Comparison of ENCODE assay signal across 16 mouse cellular contexts in the genomic region with DNA sequence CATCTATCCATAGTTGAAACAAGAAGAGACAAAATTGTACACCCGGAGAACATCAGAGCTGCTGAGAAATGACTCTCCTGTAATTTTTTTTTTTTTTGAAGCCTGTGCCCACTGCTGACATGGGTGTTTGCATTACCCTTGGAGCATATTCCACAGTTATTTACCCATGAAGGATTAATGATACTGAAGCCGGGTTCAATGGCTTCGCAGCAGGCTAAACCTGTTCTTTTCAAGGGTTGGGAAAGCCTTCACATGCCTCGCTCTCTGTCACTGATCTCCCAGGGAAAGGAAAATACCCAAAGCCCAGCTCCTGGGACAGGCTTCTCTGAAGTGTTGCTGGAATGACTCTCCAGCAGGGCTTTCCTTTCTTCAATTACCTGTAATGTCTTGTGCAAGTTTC. TPM values are rescaled to one million over a fixed set of nuclear protein-coding genes. Genes with fewer than 3 reads are reported as not detected.
DNase-seq lines count a peak whose midpoint lies in the region; ATAC-seq and TF ChIP-seq lines count a peak whose summit lies in the region.
"Had no signal": no experiment of that assay in that cellular context is flagged by ENCODE, and none has a peak within 500 bp of the region (broad histone marks: within the 10 kb centered on the region; RNA-seq: fewer than 3 reads in every experiment).

No protein-coding gene starts in this region.

- no peaks in the 10 kb centered on the region; the same call in 1 of the 2 replicates for H3K4me1 ChIP-seq in embryonic facial prominence, embryonic 11.5 days (ENCODE audit: control insufficient read depth, insufficient read depth, low read length)
- peaks cover 31% of the 10 kb centered on the region for H3K4me1 ChIP-seq in embryonic facial prominence, embryonic 10.5 days
- 0 out of 2 replicates have a peak, but pooled peaks cover 9% of the 10 kb centered on the region for H3K4me1 ChIP-seq in kidney, embryonic 14.5 days (ENCODE audit: control insufficient read depth, insufficient read depth, low read length)
- peaks cover 5% of the 10 kb centered on the region; the same call in 1 of the 2 replicates for H3K4me1 ChIP-seq in lung, embryonic 14.5 days (ENCODE audit: insufficient read depth)
- H3K4me1 ChIP-seq: midbrain, embryonic 15.5 days had no signal

- no peak overlapping the region for H3K27ac ChIP-seq in embryonic facial prominence, embryonic 11.5 days (replicated peaks; ENCODE audit: low read depth, low read length)
- H3K27ac ChIP-seq in embryonic facial prominence, embryonic 10.5 days (replicated peaks), result no peak overlapping the region
- H3K27ac ChIP-seq in kidney, embryonic 14.5 days (ENCODE audit: low read depth, low read length), result peak overlapping the region; percentile 77; the same call in 1 of the 2 replicates
- peak overlapping the region; percentile 71; the same call in 1 of the 2 replicates for H3K27ac ChIP-seq in lung, embryonic 14.5 days (ENCODE audit: low read depth)
- H3K27ac ChIP-seq: gastrocnemius, adult 2 months; liver, embryonic 12.5 days; midbrain, embryonic 15.5 days had no signal

- TF ChIP-seq CTCF in lung, embryonic 14.5 days (IDR thresholded peaks at IDR 0.05; ENCODE audit: low read depth), result no peak

- WGBS in embryonic facial prominence, embryonic 11.5 days, result 84% methylated on average over 4 of the region's 4 CpGs
- WGBS in embryonic facial prominence, embryonic 10.5 days, result 90% methylated on average over 4 of the region's 4 CpGs
- WGBS in kidney, embryonic 14.5 days, result 78% methylated on average over 4 of the region's 4 CpGs
- 59% methylated on average over 4 of the region's 4 CpGs for WGBS in lung, embryonic 14.5 days

- no peak overlapping the region for H3K4me2 ChIP-seq in embryonic facial prominence, embryonic 11.5 days (ENCODE audit: low read depth, low read length)
- H3K4me2 ChIP-seq in kidney, embryonic 14.5 days (replicated peaks; ENCODE audit: low read depth, low read length), result no peak overlapping the region
- no peak overlapping the region for H3K4me2 ChIP-seq in lung, embryonic 14.5 days
- H3K4me2 ChIP-seq: liver, embryonic 12.5 days; midbrain, embryonic 15.5 days had no signal

- no peak overlapping the region for H3K9ac ChIP-seq in embryonic facial prominence, embryonic 11.5 days (replicated peaks; ENCODE audit: low read length)
- no peak overlapping the region for H3K9ac ChIP-seq in kidney, embryonic 14.5 days (ENCODE audit: low read depth, low read length)
- no peak overlapping the region for H3K9ac ChIP-seq in lung, embryonic 14.5 days
- H3K9ac ChIP-seq: liver, embryonic 12.5 days; midbrain, embryonic 15.5 days had no signal

- H3K4me3 ChIP-seq in embryonic facial prominence, embryonic 11.5 days (ENCODE audit: low read depth, low read length), result no peak overlapping the region
- H3K4me3 ChIP-seq in embryonic facial prominence, embryonic 10.5 days, result no peak overlapping the region
- H3K4me3 ChIP-seq in kidney, embryonic 14.5 days (ENCODE audit: low read length), result no peak overlapping the region
- H3K4me3 ChIP-seq in lung, embryonic 14.5 days (ENCODE audit: low read depth, low read length), result no peak overlapping the region
- H3K4me3 ChIP-seq: gastrocnemius, adult 2 months; liver, embryonic 12.5 days; midbrain, embryonic 15.5 days had no signal

- peak; percentile 11 for DNase-seq in embryonic facial prominence, embryonic 11.5 days (ENCODE audit: low spot score)
- DNase-seq in embryonic facial prominence, embryonic 10.5 days (ENCODE audit: low spot score), result no peak
- DNase-seq in lung, embryonic 14.5 days, result peak; percentile 73
- DNase-seq in lung, postnatal 4 days, result peak; percentile 51 to 61
- no peak for DNase-seq in heart, postnatal 25 days (ENCODE audit: low spot score)
- DNase-seq in testis, postnatal 14 days (ENCODE audit: low spot score), result no peak
- no peak for DNase-seq in ovary, postnatal 36 days (ENCODE audit: low spot score)
- DNase-seq: cerebellum, adult 9-11 months; gastrocnemius, adult 2 months; heart, adult 11 months; thymus, postnatal 25 days had no signal

- H3K9me3 ChIP-seq in embryonic facial prominence, embryonic 11.5 days (replicated peaks; ENCODE audit: control insufficient read depth, low read length), result no peaks in the 10 kb centered on the region
- no peaks in the 10 kb centered on the region for H3K9me3 ChIP-seq in embryonic facial prominence, embryonic 10.5 days
- no peaks in the 10 kb centered on the region for H3K9me3 ChIP-seq in kidney, embryonic 14.5 days (ENCODE audit: control insufficient read depth, low read length)
- H3K9me3 ChIP-seq in lung, embryonic 14.5 days (ENCODE audit: low read depth, low read length), result no peaks in the 10 kb centered on the region
- H3K9me3 ChIP-seq: liver, embryonic 12.5 days; megakaryocyte, embryonic 14.5 days; midbrain, embryonic 15.5 days had no signal

- intact Hi-C loops in heart, postnatal 25 days (cut with DNase I), result no loop called here

- H3K36me3 ChIP-seq in embryonic facial prominence, embryonic 11.5 days (replicated peaks; ENCODE audit: control insufficient read depth, insufficient read depth, low read depth, low read length), result no peaks in the 10 kb centered on the region
- no peaks in the 10 kb centered on the region for H3K36me3 ChIP-seq in embryonic facial prominence, embryonic 10.5 days (replicated peaks)
- no peaks in the 10 kb centered on the region for H3K36me3 ChIP-seq in kidney, embryonic 14.5 days (ENCODE audit: control insufficient read depth, insufficient read depth, low read length)
- H3K36me3 ChIP-seq in lung, embryonic 14.5 days (ENCODE audit: insufficient read depth), result no peaks in the 10 kb centered on the region
- H3K36me3 ChIP-seq: liver, embryonic 12.5 days; midbrain, embryonic 15.5 days had no signal

- no peaks in the 10 kb centered on the region for H3K27me3 ChIP-seq in embryonic facial prominence, embryonic 11.5 days (ENCODE audit: control insufficient read depth, insufficient read depth, low read length)
- no peaks in the 10 kb centered on the region for H3K27me3 ChIP-seq in embryonic facial prominence, embryonic 10.5 days (replicated peaks; ENCODE audit: low read depth, poor library complexity, severe bottlenecking)
- no peaks in the 10 kb centered on the region for H3K27me3 ChIP-seq in kidney, embryonic 14.5 days (ENCODE audit: control insufficient read depth, insufficient read depth, low read length)
- H3K27me3 ChIP-seq in lung, embryonic 14.5 days (ENCODE audit: insufficient read depth, low read length), result no peaks in the 10 kb centered on the region
- H3K27me3 ChIP-seq: liver, embryonic 12.5 days; megakaryocyte, embryonic 14.5 days; midbrain, embryonic 15.5 days had no signal

- ATAC-seq in embryonic facial prominence, embryonic 11.5 days (replicated peaks; ENCODE audit: insufficient number of reproducible peaks, low FRiP score, low TSS enrichment, low read depth), result no peak
- ATAC-seq in kidney, embryonic 14.5 days (ENCODE audit: low FRiP score, low TSS enrichment), result no peak
- ATAC-seq in lung, embryonic 14.5 days (ENCODE audit: insufficient read depth), result peak; percentile 69; the same call in 1 of the 2 replicates
- ATAC-seq: forebrain, embryonic 14.5 days; liver, embryonic 12.5 days; midbrain, embryonic 15.5 days had no signal

RNA-seq across cellular contexts. Expression of a gene that starts 37.9 kb away (rescaled TPM):
- polyA plus RNA-seq in embryonic facial prominence, embryonic 11.5 days (2014; fragmentation: Nextera tagmentation; extraction: Ambion mirVana), result 2.1 and 5.1 TPM in 2 replicates
- 1.3 and 2.3 TPM in 2 replicates for polyA plus RNA-seq in embryonic facial prominence, embryonic 10.5 days (2016; fragmentation: Nextera tagmentation; extraction: Ambion mirVana)
- polyA plus RNA-seq in kidney, embryonic 14.5 days (2014; fragmentation: Nextera tagmentation; extraction: Ambion mirVana), result 4.4 and 4.9 TPM in 2 replicates
- 3.4 and 4.4 TPM in 2 replicates for polyA plus RNA-seq in lung, embryonic 14.5 days (2014; fragmentation: Nextera tagmentation; extraction: Ambion mirVana)
- total RNA-seq in heart, postnatal 25 days (2021), result 10 to 100 TPM; 15.8 to 21.7 TPM

Comparison
In these comparisons a context has a peak if more than half of its experiments do, and no peak if none do; other contexts are left out.
1. DNase-seq: peak in embryonic facial prominence, embryonic 11.5 days (single experiment), lung, embryonic 14.5 days (single experiment) and lung, postnatal 4 days (2 of 2); none in embryonic facial prominence, embryonic 10.5 days (single experiment), heart, postnatal 25 days (single experiment), testis, postnatal 14 days (single experiment) and ovary, postnatal 36 days (single experiment).
2. H3K27ac ChIP-seq: peak in kidney, embryonic 14.5 days (single experiment) and lung, embryonic 14.5 days (single experiment); none in embryonic facial prominence, embryonic 11.5 days (single experiment) and embryonic facial prominence, embryonic 10.5 days (single experiment).